Mouse (Mus musculus): ENCODE results near the gene Gm11032. TPM values are rescaled to one million over a fixed set of nuclear protein-coding genes. Genes with fewer than 3 reads are reported as not detected.

Gene Gm11032
- polyA plus RNA-seq, 1 experiment: not detected

GRCm38 (mm10) chr11:4602691-4603441 is 17.0 kb upstream of the Gm11032 start:
- Histone ChIP-seq H3K27me3 (ENCODE audit: control insufficient read depth, insufficient read depth, low read length, poor library complexity, severe bottlenecking) (no peaks in the 10 kb centered on the region), H3K36me3 (ENCODE audit: control insufficient read depth, insufficient read depth, low read length, poor library complexity, severe bottlenecking) (no peaks in the 10 kb centered on the region), H3K9ac (ENCODE audit: low read depth, poor library complexity, severe bottlenecking) (no peak overlapping the region), H3K27ac (ENCODE audit: insufficient read depth, low read length) (no peak overlapping the region), H3K9me3 (replicated peaks; ENCODE audit: control insufficient read depth, insufficient read depth, low read length, poor library complexity, severe bottlenecking) (no peaks in the 10 kb centered on the region), H3K4me3 (ENCODE audit: low read depth, low read length) (no peak overlapping the region), H3K4me1 (ENCODE audit: control insufficient read depth, insufficient read depth, low read length) (no peaks in the 10 kb centered on the region)
- no peak for TF ChIP-seq CTCF (IDR thresholded peaks at IDR 0.05; ENCODE audit: low read depth, low read length)
- no peak for TF ChIP-seq EP300 (IDR thresholded peaks at IDR 0.05; ENCODE audit: insufficient read depth, low read depth, low read length)
- TF ChIP-seq POLR2A (IDR thresholded peaks at IDR 0.05; ENCODE audit: insufficient read depth, low read length): no peak

GRCm38 (mm10) chr11:4604441-4604840 is 15.4 kb upstream of the Gm11032 start:
- Histone ChIP-seq H3K9ac (ENCODE audit: low read depth, poor library complexity, severe bottlenecking) (no peak overlapping the region), H3K4me3 (ENCODE audit: low read depth, low read length) (no peak overlapping the region), H3K9me3 (replicated peaks; ENCODE audit: control insufficient read depth, insufficient read depth, low read length, poor library complexity, severe bottlenecking) (no peaks in the 10 kb centered on the region), H3K36me3 (ENCODE audit: control insufficient read depth, insufficient read depth, low read length, poor library complexity, severe bottlenecking) (no peaks in the 10 kb centered on the region), H3K27ac (ENCODE audit: insufficient read depth, low read length) (no peak overlapping the region), H3K4me1 (ENCODE audit: control insufficient read depth, insufficient read depth, low read length) (no peaks in the 10 kb centered on the region), H3K27me3 (ENCODE audit: control insufficient read depth, insufficient read depth, low read length, poor library complexity, severe bottlenecking) (no peaks in the 10 kb centered on the region; the same call in 1 of the 2 replicates)
- TF ChIP-seq CTCF (IDR thresholded peaks at IDR 0.05; ENCODE audit: low read depth, low read length) (no peak), POLR2A (IDR thresholded peaks at IDR 0.05; ENCODE audit: insufficient read depth, low read length) (no peak)

- Histone ChIP-seq H3K9me3 (replicated peaks; ENCODE audit: control insufficient read depth, insufficient read depth, low read length, poor library complexity, severe bottlenecking) (no peaks in the 10 kb centered on the region), H3K4me3 (ENCODE audit: low read depth, low read length) (no peak overlapping the region), H3K27me3 (ENCODE audit: control insufficient read depth, insufficient read depth, low read length, poor library complexity, severe bottlenecking) (no peaks in the 10 kb centered on the region; the same call in 1 of the 2 replicates), H3K27ac (ENCODE audit: insufficient read depth, low read length) (no peak overlapping the region), H3K9ac (ENCODE audit: low read depth, poor library complexity, severe bottlenecking) (no peak overlapping the region), H3K36me3 (ENCODE audit: control insufficient read depth, insufficient read depth, low read length, poor library complexity, severe bottlenecking) (no peaks in the 10 kb centered on the region), H3K4me1 (ENCODE audit: control insufficient read depth, insufficient read depth, low read length) (no peaks in the 10 kb centered on the region)
- no peak for TF ChIP-seq EP300 (IDR thresholded peaks at IDR 0.05; ENCODE audit: insufficient read depth, low read depth, low read length)
- no peak for TF ChIP-seq POLR2A (IDR thresholded peaks at IDR 0.05; ENCODE audit: insufficient read depth, low read length)
- no peak for TF ChIP-seq CTCF (IDR thresholded peaks at IDR 0.05; ENCODE audit: low read depth, low read length)
Measured at GRCm38 (mm10) chr11:4605414-4605813, 14.5 kb upstream of the Gm11032 start.

- H3K9me3 ChIP-seq (replicated peaks; ENCODE audit: control insufficient read depth, insufficient read depth, low read length, poor library complexity, severe bottlenecking): no peaks in the 10 kb centered on the region
- H3K4me3 ChIP-seq (ENCODE audit: low read depth, low read length): no peak overlapping the region
- H3K27ac ChIP-seq (ENCODE audit: insufficient read depth, low read length): no peak overlapping the region
- no peak overlapping the region for H3K9ac ChIP-seq (ENCODE audit: low read depth, poor library complexity, severe bottlenecking)
- H3K36me3 ChIP-seq (ENCODE audit: control insufficient read depth, insufficient read depth, low read length, poor library complexity, severe bottlenecking): no peaks in the 10 kb centered on the region
- no peaks in the 10 kb centered on the region; the same call in 1 of the 2 replicates for H3K27me3 ChIP-seq (ENCODE audit: control insufficient read depth, insufficient read depth, low read length, poor library complexity, severe bottlenecking)
- no peaks in the 10 kb centered on the region for H3K4me1 ChIP-seq (ENCODE audit: control insufficient read depth, insufficient read depth, low read length)
- TF ChIP-seq CTCF (IDR thresholded peaks at IDR 0.05; ENCODE audit: low read depth, low read length) (no peak), POLR2A (IDR thresholded peaks at IDR 0.05; ENCODE audit: insufficient read depth, low read length) (no peak), EP300 (IDR thresholded peaks at IDR 0.05; ENCODE audit: insufficient read depth, low read depth, low read length) (no peak)
Measured at GRCm38 (mm10) chr11:4606541-4606940, 13.3 kb upstream of the Gm11032 start.

GRCm38 (mm10) chr11:4611904-4612303 is 8.0 kb upstream of the Gm11032 start:
- no peaks in the 10 kb centered on the region for H3K4me1 ChIP-seq (ENCODE audit: control insufficient read depth, insufficient read depth, low read length)
- no peaks in the 10 kb centered on the region; the same call in 1 of the 2 replicates for H3K27me3 ChIP-seq (ENCODE audit: control insufficient read depth, insufficient read depth, low read length, poor library complexity, severe bottlenecking)
- H3K27ac ChIP-seq (ENCODE audit: insufficient read depth, low read length): no peak overlapping the region
- H3K36me3 ChIP-seq (ENCODE audit: control insufficient read depth, insufficient read depth, low read length, poor library complexity, severe bottlenecking): no peaks in the 10 kb centered on the region
- no peak overlapping the region for H3K9ac ChIP-seq (ENCODE audit: low read depth, poor library complexity, severe bottlenecking)
- no peak overlapping the region for H3K4me3 ChIP-seq (ENCODE audit: low read depth, low read length)
- TF ChIP-seq CTCF (IDR thresholded peaks at IDR 0.05; ENCODE audit: low read depth, low read length): no peak
- no peak for TF ChIP-seq POLR2A (IDR thresholded peaks at IDR 0.05; ENCODE audit: insufficient read depth, low read length)
- no peaks in the 10 kb centered on the region for H3K9me3 ChIP-seq (replicated peaks; ENCODE audit: control insufficient read depth, insufficient read depth, low read length, poor library complexity, severe bottlenecking)

GRCm38 (mm10) chr11:4620501-4621108 is 738 bp downstream of the Gm11032 start:
- Histone ChIP-seq H3K36me3 (ENCODE audit: control insufficient read depth, insufficient read depth, low read length, poor library complexity, severe bottlenecking) (no peaks in the 10 kb centered on the region), H3K9me3 (replicated peaks; ENCODE audit: control insufficient read depth, insufficient read depth, low read length, poor library complexity, severe bottlenecking) (no peaks in the 10 kb centered on the region), H3K9ac (ENCODE audit: low read depth, poor library complexity, severe bottlenecking) (no peak overlapping the region), H3K27ac (ENCODE audit: insufficient read depth, low read length) (no peak overlapping the region), H3K4me1 (ENCODE audit: control insufficient read depth, insufficient read depth, low read length) (no peaks in the 10 kb centered on the region), H3K27me3 (ENCODE audit: control insufficient read depth, insufficient read depth, low read length, poor library complexity, severe bottlenecking) (no peaks in the 10 kb centered on the region), H3K4me3 (ENCODE audit: low read depth, low read length) (no peak overlapping the region)
- TF ChIP-seq POLR2A (IDR thresholded peaks at IDR 0.05; ENCODE audit: insufficient read depth, low read length): no peak
- TF ChIP-seq EP300 (IDR thresholded peaks at IDR 0.05; ENCODE audit: insufficient read depth, low read depth, low read length): no peak
- no peak for TF ChIP-seq CTCF (IDR thresholded peaks at IDR 0.05; ENCODE audit: low read depth, low read length)
